Mouse (Mus musculus) hindbrain, embryonic 15.5 days (tissue): Measurements from ENCODE around the gene Man1b1. TPM values are rescaled to one million over a fixed set of nuclear protein-coding genes. Genes with fewer than 3 reads are reported as not detected.

Experiments
- ATAC-seq: fragments of 200-750 bp; cut with Nextera tagmentation; 2 replicates; pipeline ENCODE4 v1.8.0; 2017; ENCODE audit warnings: low read depth, moderate number of reproducible peaks, moderate TSS enrichment; ENCODE audit not compliant: low FRiP score
- H3K27ac ChIP-seq: fragments of 300-500 bp; sonication (generic); replicated peaks from 2 replicates; pipeline ENCODE4 v1.5.1; 2015; ENCODE audit warnings: mild to moderate bottlenecking, inconsistent platforms
- H3K27me3 ChIP-seq: fragments of 300-500 bp; sonication (generic); 2 replicates; pipeline ENCODE4 v1.6.1; 2015; ENCODE audit warnings: control low read depth, inconsistent platforms
- H3K36me3 ChIP-seq: fragments of 300-500 bp; sonication (generic); 2 replicates; pipeline ENCODE4 v1.6.1; 2015; ENCODE audit warnings: control low read depth, inconsistent platforms
- H3K4me1 ChIP-seq: fragments of 300-500 bp; sonication (generic); replicated peaks from 2 replicates; pipeline ENCODE4 v1.6.1; 2015; ENCODE audit warnings: control low read depth, inconsistent platforms
- H3K4me2 ChIP-seq: fragments of 300-500 bp; sonication (generic); 2 replicates; pipeline ENCODE4 v1.6.1; 2015; ENCODE audit warnings: moderate library complexity, mild to moderate bottlenecking, inconsistent platforms
- H3K4me3 ChIP-seq: fragments of 300-500 bp; sonication (generic); 2 replicates; pipeline ENCODE4 v1.5.1; 2015; ENCODE audit warnings: mild to moderate bottlenecking, inconsistent platforms
- H3K9ac ChIP-seq: fragments of 300-500 bp; sonication (generic); 2 replicates; pipeline ENCODE4 v1.6.1; 2015; ENCODE audit warnings: inconsistent platforms
- H3K9me3 ChIP-seq: fragments of 300-500 bp; sonication (generic); 2 replicates; pipeline ENCODE4 v1.6.1; 2016; ENCODE audit warnings: control low read depth, inconsistent platforms
- WGBS: fragments of 180-500 bp; shearing (Covaris S2); methylation state at CpG from one replicate; pipeline ENCODE4 v1.1.7; 2015; 5-methylcytosine and 5-hydroxymethylcytosine counted together
- polyA plus RNA-seq: library from polyadenylated mRNA; unstranded; fragments of >200 nt; fragmentation: Nextera tagmentation; extraction: Ambion mirVana; gene quantifications from 2 replicates; pipeline ENCODE4 v1.2.1, GENCODE M21; 2015

Man1b1 gene
- polyA plus RNA-seq, 1 experiment from 2014 or later = 45.2 TPM

DNA sequence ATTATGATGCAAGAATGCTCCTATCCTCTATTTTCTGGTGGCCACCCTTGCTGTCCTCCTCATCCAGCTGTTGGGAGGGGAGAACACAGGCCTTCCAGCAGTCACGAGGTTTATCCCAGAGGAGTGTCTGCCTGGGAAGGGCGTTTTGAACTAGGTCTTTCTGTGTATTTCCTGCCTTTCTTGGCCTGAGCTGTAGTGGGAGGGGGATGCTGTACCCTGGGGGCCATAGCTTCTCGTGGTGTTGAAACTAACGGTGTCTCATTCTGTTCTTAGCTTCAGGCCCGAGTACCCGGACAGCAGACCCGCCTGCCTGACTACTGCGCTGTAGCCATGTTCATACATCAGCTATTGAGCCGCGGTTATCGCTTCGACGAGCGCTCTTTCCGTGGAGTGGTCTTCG is 68.2 kb downstream of the Man1b1 start:
- Histone ChIP-seq H3K4me3 (peak overlapping the region; percentile 33), H3K27ac (no peak overlapping the region), H3K9me3 (no peaks in the 10 kb centered on the region), H3K27me3 (peaks cover 47% of the 10 kb centered on the region), H3K36me3 (no peaks in the 10 kb centered on the region), H3K4me2 (peak overlapping the region; percentile 67), H3K9ac (peak overlapping the region; percentile 33; the same call in 1 of the 2 replicates), H3K4me1 (peaks cover 42% of the 10 kb centered on the region)
- no peak for ATAC-seq
- 24% methylated on average over 16 of the region's 16 CpGs for WGBS

- 3% methylated on average over 17 of the region's 17 CpGs for WGBS
- Histone ChIP-seq H3K27me3 (peaks cover 42% of the 10 kb centered on the region), H3K27ac (no peak overlapping the region), H3K36me3 (no peaks in the 10 kb centered on the region), H3K9ac (peak overlapping the region; percentile 33; the same call in 1 of the 2 replicates), H3K9me3 (no peaks in the 10 kb centered on the region), H3K4me3 (peak overlapping the region; percentile 33), H3K4me2 (peak overlapping the region; percentile 67), H3K4me1 (peaks cover 43% of the 10 kb centered on the region)
- ATAC-seq = no peak
Measured at GRCm38 (mm10) chr2:25400764-25401163, 68.6 kb downstream of the Man1b1 start.

Other genes with a start within 250 kb of the Man1b1 start
- not detected in 2 replicates for gene Noxa1, start 237.2 kb upstream of the Man1b1 start, polyA plus RNA-seq
- 18.9 and 20.2 TPM in 2 replicates for gene Nrarp, start 151.6 kb upstream of the Man1b1 start, polyA plus RNA-seq
- gene Tor4a, start 135.5 kb upstream of the Man1b1 start, polyA plus RNA-seq = 1.9 and 2.3 TPM in 2 replicates
- 108 and 112 TPM in 2 replicates for gene Nelfb, start 120.8 kb upstream of the Man1b1 start, polyA plus RNA-seq
- gene Stpg3, start 117.7 kb upstream of the Man1b1 start, polyA plus RNA-seq = not detected in 2 replicates
- 0.70 and 0.72 TPM in 2 replicates for gene Fam166a, start 113.6 kb upstream of the Man1b1 start, polyA plus RNA-seq
- 444 and 468 TPM in 2 replicates for gene Tubb4b, start 107.6 kb upstream of the Man1b1 start, polyA plus RNA-seq
- not detected in 2 replicates for gene Slc34a3, start 98.0 kb upstream of the Man1b1 start, polyA plus RNA-seq
- gene Rnf224, start 95.6 kb upstream of the Man1b1 start, polyA plus RNA-seq = not detected in 2 replicates
- 145 and 177 TPM in 2 replicates for gene Rnf208, start 90.1 kb upstream of the Man1b1 start, polyA plus RNA-seq
- gene Cysrt1, start 89.9 kb upstream of the Man1b1 start, polyA plus RNA-seq = 0.23 TPM in 1 of 2 replicates, not detected in the other
- gene AL732309.1, start 85.5 kb upstream of the Man1b1 start, polyA plus RNA-seq = 4.9 and 6.3 TPM in 2 replicates
- gene Tmem203, start 76.9 kb upstream of the Man1b1 start, polyA plus RNA-seq = 13.4 and 13.8 TPM in 2 replicates
- 17.1 and 21.5 TPM in 2 replicates for gene Tprn, start 69.7 kb upstream of the Man1b1 start, polyA plus RNA-seq
- gene Ssna1, start 59.9 kb upstream of the Man1b1 start, polyA plus RNA-seq = 171 and 183 TPM in 2 replicates
- 139 and 143 TPM in 2 replicates for gene Anapc2, start 59.9 kb upstream of the Man1b1 start, polyA plus RNA-seq
- not detected in 2 replicates for gene Tmem210, start 44.2 kb upstream of the Man1b1 start, polyA plus RNA-seq
- gene Lrrc26, start 42.4 kb upstream of the Man1b1 start, polyA plus RNA-seq = 0.18 TPM in 1 of 2 replicates, not detected in the other
- gene Grin1, start 13.2 kb upstream of the Man1b1 start, polyA plus RNA-seq = 58.4 and 61.3 TPM in 2 replicates
- 24.4 and 24.9 TPM in 2 replicates for gene Dpp7, start 24.0 kb downstream of the Man1b1 start, polyA plus RNA-seq
- gene Uap1l1, start 33.3 kb downstream of the Man1b1 start, polyA plus RNA-seq = 5.1 and 6.4 TPM in 2 replicates
- gene Sapcd2, start 40.0 kb downstream of the Man1b1 start, polyA plus RNA-seq = 11.8 and 13.8 TPM in 2 replicates
- 3.7 and 7.0 TPM in 2 replicates for gene Entpd2, start 63.5 kb downstream of the Man1b1 start, polyA plus RNA-seq
- 424 and 493 TPM in 2 replicates for gene Npdc1, start 67.0 kb downstream of the Man1b1 start, polyA plus RNA-seq
- gene Fut7, start 90.9 kb downstream of the Man1b1 start, polyA plus RNA-seq = 0.08 TPM in 1 of 2 replicates, not detected in the other
- gene Abca2, start 96.4 kb downstream of the Man1b1 start, polyA plus RNA-seq = 15.0 and 15.1 TPM in 2 replicates
- gene Clic3, start 124.5 kb downstream of the Man1b1 start, polyA plus RNA-seq = 3.7 and 4.3 TPM in 2 replicates
- 109 and 119 TPM in 2 replicates for gene Paxx, start 128.8 kb downstream of the Man1b1 start, polyA plus RNA-seq
- 647 and 983 TPM in 2 replicates for gene Ptgds, start 137.7 kb downstream of the Man1b1 start, polyA plus RNA-seq
- not detected in 2 replicates for gene Lcn12, start 161.6 kb downstream of the Man1b1 start, polyA plus RNA-seq
- gene Fbxw5, start 168.4 kb downstream of the Man1b1 start, polyA plus RNA-seq = 120 and 143 TPM in 2 replicates
- gene C8g, start 169.4 kb downstream of the Man1b1 start, polyA plus RNA-seq = 5.8 and 6.1 TPM in 2 replicates
- gene Traf2, start 214.6 kb downstream of the Man1b1 start, polyA plus RNA-seq = 16.5 and 19.4 TPM in 2 replicates
- gene Edf1, start 225.5 kb downstream of the Man1b1 start, polyA plus RNA-seq = 375 and 378 TPM in 2 replicates
- 1.6 and 2.1 TPM in 2 replicates for gene Mamdc4, start 242.5 kb downstream of the Man1b1 start, polyA plus RNA-seq
- 159 and 169 TPM in 2 replicates for gene Phpt1, start 242.9 kb downstream of the Man1b1 start, polyA plus RNA-seq
- gene Ajm1, start 249.4 kb downstream of the Man1b1 start, polyA plus RNA-seq = 14.5 and 16.5 TPM in 2 replicates